Mouse (Mus musculus): Measurements from ENCODE around the gene 2900026A02Rik. TPM values are rescaled to one million over a fixed set of nuclear protein-coding genes. Genes with fewer than 3 reads are reported as not detected.

2900026A02Rik gene
- polyA plus RNA-seq, 1 experiment from 2014 or later: 5.3 TPM

DNA sequence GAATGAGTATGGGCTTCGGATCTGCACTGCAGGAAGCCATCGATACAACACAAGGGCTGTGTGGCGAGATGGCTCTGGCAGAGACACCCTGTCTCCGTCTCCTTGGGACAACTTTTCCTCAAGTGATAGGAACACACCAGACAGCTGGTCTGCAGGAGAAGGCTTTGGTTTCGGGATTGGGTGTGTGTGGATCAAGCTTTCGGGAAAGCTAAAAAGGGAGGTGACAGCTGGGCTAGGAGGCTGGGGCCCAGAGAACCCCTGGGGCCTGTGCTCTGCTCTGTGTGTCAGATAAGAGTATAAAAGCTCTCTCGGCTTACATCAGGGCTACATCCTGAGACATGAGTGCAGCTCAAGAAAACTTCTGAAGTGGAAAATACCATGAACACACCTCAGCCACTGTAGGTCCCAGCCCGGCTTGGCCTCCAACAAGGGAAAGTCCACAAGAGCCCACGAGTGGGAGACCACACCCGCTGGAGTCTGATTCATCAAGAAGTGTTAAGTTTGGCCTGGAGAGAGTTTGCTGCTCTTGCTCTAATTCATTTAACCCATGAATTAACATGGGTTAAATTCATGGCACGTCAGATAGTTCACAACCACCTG lies 112.8 kb downstream of the 2900026A02Rik start:
- no peak for ATAC-seq (ENCODE audit: low FRiP score, low TSS enrichment)
- 0 out of 2 replicates have a peak overlapping the region, but pooled peaks have one; percentile 24 for H3K27ac ChIP-seq (replicated peaks)
- H3K27me3 ChIP-seq (ENCODE audit: control insufficient read depth, insufficient read depth, low read length): no peaks in the 10 kb centered on the region
- H3K9ac ChIP-seq (ENCODE audit: low read length): no peak overlapping the region
- TF ChIP-seq EP300 (optimal IDR thresholded peaks at IDR 0.05) (no peak), CTCF (IDR thresholded peaks at IDR 0.05; ENCODE audit: low read depth) (no peak)
- H3K9me3 ChIP-seq (ENCODE audit: control insufficient read depth, low read length): no peaks in the 10 kb centered on the region
- H3K36me3 ChIP-seq (ENCODE audit: control insufficient read depth, insufficient read depth, low read length): no peaks in the 10 kb centered on the region
- H3K4me2 ChIP-seq (replicated peaks; ENCODE audit: low read depth): no peak overlapping the region
- no peak for DNase-seq (ENCODE audit: low spot score)
- no peak overlapping the region for H3K4me3 ChIP-seq (ENCODE audit: low read depth, low read length)
- H3K4me1 ChIP-seq (replicated peaks; ENCODE audit: control insufficient read depth, insufficient read depth): no peaks in the 10 kb centered on the region
- WGBS: 55% methylated on average over 11 of the region's 11 CpGs

DNA sequence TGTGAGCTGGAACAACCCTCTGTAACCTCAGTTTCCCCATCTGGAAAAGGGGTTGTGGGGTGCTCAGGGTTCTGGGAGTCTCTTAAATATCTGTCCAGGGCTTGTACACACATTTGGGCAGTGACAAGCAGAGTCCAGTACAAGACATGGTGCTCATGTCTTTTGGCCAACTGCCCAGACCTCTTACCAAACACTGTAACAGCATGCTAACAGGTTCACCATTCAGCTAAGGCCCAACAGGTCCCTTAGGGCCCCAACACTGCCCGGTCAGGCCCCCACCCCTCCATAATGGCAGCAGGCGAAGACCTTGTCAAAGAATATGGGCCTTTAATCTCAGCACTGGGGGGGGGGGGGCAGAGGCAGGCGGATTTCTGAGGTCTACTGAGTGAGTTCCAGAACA lies 113.3 kb downstream of the 2900026A02Rik start:
- WGBS: 65% methylated on average over 3 of the region's 3 CpGs
- H3K9ac ChIP-seq (ENCODE audit: low read length): no peak overlapping the region
- H3K27me3 ChIP-seq (ENCODE audit: control insufficient read depth, insufficient read depth, low read length): no peaks in the 10 kb centered on the region
- H3K27ac ChIP-seq (replicated peaks): no peak overlapping the region
- H3K4me3 ChIP-seq (ENCODE audit: low read depth, low read length): no peak overlapping the region
- no peak for ATAC-seq (ENCODE audit: low FRiP score, low TSS enrichment)
- no peak overlapping the region for H3K4me2 ChIP-seq (replicated peaks; ENCODE audit: low read depth)
- no peaks in the 10 kb centered on the region for H3K36me3 ChIP-seq (ENCODE audit: control insufficient read depth, insufficient read depth, low read length)
- H3K9me3 ChIP-seq (ENCODE audit: control insufficient read depth, low read length): no peaks in the 10 kb centered on the region
- TF ChIP-seq EP300 (optimal IDR thresholded peaks at IDR 0.05) (no peak), CTCF (IDR thresholded peaks at IDR 0.05; ENCODE audit: low read depth) (no peak)
- no peak for DNase-seq (ENCODE audit: low spot score)
- H3K4me1 ChIP-seq (replicated peaks; ENCODE audit: control insufficient read depth, insufficient read depth): no peaks in the 10 kb centered on the region

DNA sequence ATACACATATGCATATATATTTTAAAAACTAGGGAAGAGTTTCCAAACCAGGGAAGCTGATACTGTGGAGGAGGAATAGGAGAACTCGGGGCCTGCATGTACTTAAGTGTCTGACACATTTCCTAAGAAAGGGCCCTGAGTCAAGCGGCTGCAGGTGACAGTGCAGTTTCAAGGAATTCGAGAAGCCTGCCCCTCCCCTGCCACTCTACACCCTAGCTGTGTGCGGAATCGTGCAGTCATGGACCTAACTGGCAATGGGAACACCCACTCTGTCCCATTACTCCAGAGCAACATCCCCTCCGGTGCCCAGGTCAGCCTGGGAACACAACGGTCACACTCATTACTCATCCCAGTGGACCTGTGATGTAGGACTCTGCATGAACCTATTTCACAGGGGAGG lies 114.4 kb downstream of the 2900026A02Rik start:
- ATAC-seq (ENCODE audit: low FRiP score, low TSS enrichment): no peak; the same call in 1 of the 2 replicates
- DNase-seq (ENCODE audit: low spot score): no peak
- no peak overlapping the region for H3K4me2 ChIP-seq (replicated peaks; ENCODE audit: low read depth)
- no peak overlapping the region for H3K27ac ChIP-seq (replicated peaks)
- no peaks in the 10 kb centered on the region for H3K27me3 ChIP-seq (ENCODE audit: control insufficient read depth, insufficient read depth, low read length)
- no peaks in the 10 kb centered on the region for H3K36me3 ChIP-seq (ENCODE audit: control insufficient read depth, insufficient read depth, low read length)
- WGBS: 59% methylated on average over 7 of the region's 7 CpGs
- H3K4me3 ChIP-seq (ENCODE audit: low read depth, low read length): no peak overlapping the region
- no peak overlapping the region for H3K9ac ChIP-seq (ENCODE audit: low read length)
- H3K9me3 ChIP-seq (ENCODE audit: control insufficient read depth, low read length): no peaks in the 10 kb centered on the region
- no peak for TF ChIP-seq CTCF (IDR thresholded peaks at IDR 0.05; ENCODE audit: low read depth)
- no peak for TF ChIP-seq EP300 (optimal IDR thresholded peaks at IDR 0.05)
- H3K4me1 ChIP-seq (replicated peaks; ENCODE audit: control insufficient read depth, insufficient read depth): no peaks in the 10 kb centered on the region

DNA sequence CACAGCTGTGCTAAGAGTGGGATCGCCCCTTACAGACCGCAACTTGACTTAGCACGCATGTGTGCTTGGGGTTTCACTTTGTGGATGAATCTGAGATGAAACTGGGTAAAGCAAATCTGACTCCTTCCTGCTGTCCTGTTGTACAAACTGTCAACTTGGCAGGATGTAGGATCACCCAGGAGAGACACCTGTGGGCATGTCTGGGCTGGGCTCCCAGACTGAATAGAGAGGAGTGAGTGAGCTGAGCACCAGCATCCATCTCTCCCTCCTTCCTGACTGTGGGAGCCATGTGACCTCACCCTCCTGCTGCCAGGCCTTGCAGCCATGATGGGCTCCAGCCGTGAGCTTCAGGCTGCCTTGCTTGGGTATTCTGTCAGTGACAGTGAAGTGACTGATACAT lies 115.6 kb downstream of the 2900026A02Rik start:
- Histone ChIP-seq H3K4me2 (replicated peaks; ENCODE audit: low read depth) (0 out of 2 replicates have a peak overlapping the region, but pooled peaks have one; percentile 3), H3K9me3 (ENCODE audit: control insufficient read depth, low read length) (no peaks in the 10 kb centered on the region), H3K27me3 (ENCODE audit: control insufficient read depth, insufficient read depth, low read length) (no peaks in the 10 kb centered on the region), H3K9ac (ENCODE audit: low read length) (no peak overlapping the region), H3K27ac (replicated peaks) (peak overlapping the region; percentile 35; the same call in 1 of the 2 replicates), H3K4me3 (ENCODE audit: low read depth, low read length) (no peak overlapping the region), H3K4me1 (replicated peaks; ENCODE audit: control insufficient read depth, insufficient read depth) (no peaks in the 10 kb centered on the region), H3K36me3 (ENCODE audit: control insufficient read depth, insufficient read depth, low read length) (no peaks in the 10 kb centered on the region)
- DNase-seq (ENCODE audit: low spot score): no peak
- 80% methylated on average over 4 of the region's 4 CpGs for WGBS
- no peak for ATAC-seq (ENCODE audit: low FRiP score, low TSS enrichment)
- TF ChIP-seq CTCF (IDR thresholded peaks at IDR 0.05; ENCODE audit: low read depth) (no peak), EP300 (optimal IDR thresholded peaks at IDR 0.05) (no peak)

DNA sequence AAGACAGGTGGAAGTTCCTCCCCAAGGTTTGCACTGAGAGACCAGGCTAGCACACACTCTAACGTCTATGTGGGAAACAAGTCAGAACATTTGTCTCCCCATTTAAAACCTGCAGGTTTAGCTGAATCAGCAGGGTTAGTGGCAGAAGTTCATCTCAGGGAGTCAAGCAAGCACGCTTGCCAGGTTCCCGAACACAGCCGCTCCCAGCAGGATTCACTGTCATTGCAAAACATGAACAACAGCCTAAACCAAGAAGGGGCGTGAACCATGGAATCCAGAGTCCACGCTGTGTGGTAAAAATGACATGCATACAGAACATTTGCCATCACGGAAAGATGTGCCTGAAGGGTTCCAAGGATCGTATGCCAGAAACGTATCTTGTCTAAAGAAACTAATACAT lies 116.0 kb downstream of the 2900026A02Rik start:
- whole genome bisulfite sequencing: 64% methylated on average over 9 of the region's 9 CpGs
- no peak for TF ChIP-seq CTCF (IDR thresholded peaks at IDR 0.05; ENCODE audit: low read depth)
- no peak for TF ChIP-seq EP300 (optimal IDR thresholded peaks at IDR 0.05)
- no peak overlapping the region for H3K4me3 ChIP-seq (ENCODE audit: low read depth, low read length)
- H3K4me1 ChIP-seq (replicated peaks; ENCODE audit: control insufficient read depth, insufficient read depth): no peaks in the 10 kb centered on the region
- DNase-seq (ENCODE audit: low spot score): no peak
- ATAC-seq (ENCODE audit: low FRiP score, low TSS enrichment): no peak
- H3K9me3 ChIP-seq (ENCODE audit: control insufficient read depth, low read length): no peaks in the 10 kb centered on the region
- no peaks in the 10 kb centered on the region for H3K27me3 ChIP-seq (ENCODE audit: control insufficient read depth, insufficient read depth, low read length)
- no peak overlapping the region for H3K9ac ChIP-seq (ENCODE audit: low read length)
- H3K27ac ChIP-seq (replicated peaks): 0 out of 2 replicates have a peak overlapping the region, but pooled peaks have one; percentile 35
- H3K4me2 ChIP-seq (replicated peaks; ENCODE audit: low read depth): 0 out of 2 replicates have a peak overlapping the region, but pooled peaks have one; percentile 3
- H3K36me3 ChIP-seq (ENCODE audit: control insufficient read depth, insufficient read depth, low read length): peaks cover under 1% of the 10 kb centered on the region; the same call in 1 of the 2 replicates

DNA sequence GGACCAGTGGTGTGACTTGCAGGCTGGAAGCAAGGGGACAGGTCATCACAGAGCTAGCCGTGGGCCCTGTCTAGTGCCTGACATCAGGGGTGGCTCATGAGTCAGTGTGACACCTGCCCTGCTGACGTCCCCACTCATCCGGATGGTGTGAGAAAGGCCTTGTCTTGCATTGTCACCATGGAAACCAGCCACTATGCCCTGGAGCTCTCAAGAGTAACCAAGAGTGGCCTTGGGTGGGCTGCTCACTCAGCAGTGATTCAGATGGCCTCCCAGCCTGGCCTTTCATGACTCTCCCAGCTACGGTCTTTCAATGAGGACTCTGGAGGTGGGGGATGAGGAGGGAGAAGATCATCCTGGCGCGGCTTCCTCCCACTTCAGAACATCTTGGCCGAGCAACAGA lies 118.6 kb downstream of the 2900026A02Rik start:
- Histone ChIP-seq H3K4me3 (ENCODE audit: low read depth, low read length) (no peak overlapping the region), H3K36me3 (ENCODE audit: control insufficient read depth, insufficient read depth, low read length) (peaks cover 3% of the 10 kb centered on the region; the same call in 1 of the 2 replicates), H3K4me1 (replicated peaks; ENCODE audit: control insufficient read depth, insufficient read depth) (no peaks in the 10 kb centered on the region), H3K4me2 (replicated peaks; ENCODE audit: low read depth) (no peak overlapping the region), H3K27ac (replicated peaks) (no peak overlapping the region), H3K9me3 (ENCODE audit: control insufficient read depth, low read length) (no peaks in the 10 kb centered on the region), H3K9ac (ENCODE audit: low read length) (no peak overlapping the region), H3K27me3 (ENCODE audit: control insufficient read depth, insufficient read depth, low read length) (no peaks in the 10 kb centered on the region)
- no peak for ATAC-seq (ENCODE audit: low FRiP score, low TSS enrichment)
- no peak for DNase-seq (ENCODE audit: low spot score)
- no peak for TF ChIP-seq CTCF (IDR thresholded peaks at IDR 0.05; ENCODE audit: low read depth)
- TF ChIP-seq EP300 (optimal IDR thresholded peaks at IDR 0.05): no peak
- WGBS: 74% methylated on average over 7 of the region's 7 CpGs
